Mouse (Mus musculus): ENCODE results near the gene Lpar2.

GRCm38 (mm10) chr8:69805086-69805485 is 17.1 kb upstream of the Lpar2 start:
- TF ChIP-seq GATA1 (IDR thresholded peaks at IDR 0.05; ENCODE audit: borderline replicate concordance, low read length) (no peak), FLI1 (IDR thresholded peaks at IDR 0.05; ENCODE audit: low read length) (no peak)

Measured in megakaryocyte, embryonic 14.5 days (primary cell).